Mouse (Mus musculus) erythroblast, embryonic 14.5 days (primary cell): Measurements from ENCODE around the gene Akap6.

Experiments
- GATA1 ChIP-seq: IDR thresholded peaks from 2 replicates; pipeline ENCODE4 v1.6.1; 2012; ENCODE audit warnings: low read length, inconsistent platforms, mixed read lengths
- TAL1 ChIP-seq: IDR thresholded peaks from 3 replicates; pipeline ENCODE4 v1.6.1; 2012; ENCODE audit warnings: low read length, inconsistent platforms, mixed read lengths

- TF ChIP-seq GATA1 (no peak), TAL1 (no peak)
These were observed 343.6 kb downstream of the Akap6 start for GRCm38 (mm10) chr12:53042739-53043138.
